Mouse (Mus musculus): ENCODE results near the gene Olfr544.

DNA sequence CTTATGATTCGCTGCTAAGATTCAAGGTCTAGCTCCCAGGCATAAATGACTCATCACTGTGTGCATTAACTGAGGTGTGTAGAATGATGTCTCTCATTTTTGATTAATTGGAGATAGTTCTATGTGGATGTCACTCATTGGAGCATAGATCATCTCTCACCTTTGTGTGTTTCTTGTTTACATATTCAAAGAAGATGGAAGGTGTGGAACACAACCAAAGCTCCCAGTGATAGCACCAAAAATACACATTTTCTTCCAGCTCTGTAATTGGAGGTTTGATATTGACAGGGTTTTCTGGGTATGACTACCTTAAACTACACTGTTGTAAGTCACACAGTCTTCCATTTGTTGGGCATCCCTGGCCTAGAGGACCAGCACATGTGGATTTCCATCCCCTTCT, 46.3 kb upstream of the Olfr544 start, which contains the start of gene Olfr547:
- TF ChIP-seq CTCF (IDR thresholded peaks at IDR 0.05; ENCODE audit: low read depth) (no peak), EP300 (IDR thresholded peaks at IDR 0.05; ENCODE audit: low read depth) (no peak)
